Mouse (Mus musculus): ENCODE measurements around the gene Fam102b. TPM values are rescaled to one million over a fixed set of nuclear protein-coding genes. Genes with fewer than 3 reads are reported as not detected.

Fam102b gene
- polyA plus RNA-seq, 1 experiment, result 7.3 TPM

DNA sequence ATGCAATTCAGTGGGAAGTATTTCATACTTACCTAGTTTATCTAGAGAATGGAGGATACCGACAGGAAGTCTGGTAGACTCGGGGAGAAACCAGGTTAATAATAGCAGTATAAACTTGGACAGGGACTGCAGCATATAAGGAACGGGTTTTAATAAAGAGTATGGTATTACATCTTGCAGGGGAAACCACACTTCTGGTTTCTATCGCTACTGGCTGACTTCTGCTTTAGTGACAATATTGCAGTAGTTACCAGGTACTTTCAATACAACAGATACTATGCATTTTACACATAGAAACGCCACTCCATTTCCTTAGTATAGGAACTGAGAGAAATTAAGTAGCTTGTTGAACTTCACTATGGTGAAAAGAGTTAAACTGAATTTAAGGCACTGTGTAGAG, 19.2 kb downstream of the Fam102b start:
- Histone ChIP-seq H3K4me1 (ENCODE audit: control insufficient read depth, insufficient read depth, low read length) (no peaks in the 10 kb centered on the region), H3K4me3 (ENCODE audit: low read depth, low read length) (no peak overlapping the region), H3K9me3 (replicated peaks; ENCODE audit: control insufficient read depth, insufficient read depth, low read length, poor library complexity, severe bottlenecking) (peaks cover 6% of the 10 kb centered on the region; the same call in 1 of the 2 replicates), H3K36me3 (ENCODE audit: control insufficient read depth, insufficient read depth, low read length, poor library complexity, severe bottlenecking) (no peaks in the 10 kb centered on the region), H3K9ac (ENCODE audit: low read depth, poor library complexity, severe bottlenecking) (no peak overlapping the region), H3K27me3 (ENCODE audit: control insufficient read depth, insufficient read depth, low read length, poor library complexity, severe bottlenecking) (no peaks in the 10 kb centered on the region), H3K27ac (ENCODE audit: insufficient read depth, low read length) (no peak overlapping the region)
- TF ChIP-seq POLR2A (IDR thresholded peaks at IDR 0.05; ENCODE audit: insufficient read depth, low read length) (no peak), CTCF (IDR thresholded peaks at IDR 0.05; ENCODE audit: low read depth, low read length) (no peak), EP300 (IDR thresholded peaks at IDR 0.05; ENCODE audit: insufficient read depth, low read depth, low read length) (no peak)

GRCm38 (mm10) chr3:109005777-109006176, 21.6 kb downstream of the Fam102b start:
- TF ChIP-seq EP300 (IDR thresholded peaks at IDR 0.05; ENCODE audit: insufficient read depth, low read depth, low read length), result no peak
- TF ChIP-seq POLR2A (IDR thresholded peaks at IDR 0.05; ENCODE audit: insufficient read depth, low read length), result no peak
- TF ChIP-seq CTCF (IDR thresholded peaks at IDR 0.05; ENCODE audit: low read depth, low read length), result no peak
- H3K4me1 ChIP-seq (ENCODE audit: control insufficient read depth, insufficient read depth, low read length), result no peaks in the 10 kb centered on the region
- no peak overlapping the region for H3K27ac ChIP-seq (ENCODE audit: insufficient read depth, low read length)
- no peak overlapping the region for H3K9ac ChIP-seq (ENCODE audit: low read depth, poor library complexity, severe bottlenecking)
- H3K36me3 ChIP-seq (ENCODE audit: control insufficient read depth, insufficient read depth, low read length, poor library complexity, severe bottlenecking), result no peaks in the 10 kb centered on the region
- no peak overlapping the region for H3K4me3 ChIP-seq (ENCODE audit: low read depth, low read length)
- H3K27me3 ChIP-seq (ENCODE audit: control insufficient read depth, insufficient read depth, low read length, poor library complexity, severe bottlenecking), result no peaks in the 10 kb centered on the region
- H3K9me3 ChIP-seq (replicated peaks; ENCODE audit: control insufficient read depth, insufficient read depth, low read length, poor library complexity, severe bottlenecking), result peaks cover 6% of the 10 kb centered on the region; the same call in 1 of the 2 replicates

DNA sequence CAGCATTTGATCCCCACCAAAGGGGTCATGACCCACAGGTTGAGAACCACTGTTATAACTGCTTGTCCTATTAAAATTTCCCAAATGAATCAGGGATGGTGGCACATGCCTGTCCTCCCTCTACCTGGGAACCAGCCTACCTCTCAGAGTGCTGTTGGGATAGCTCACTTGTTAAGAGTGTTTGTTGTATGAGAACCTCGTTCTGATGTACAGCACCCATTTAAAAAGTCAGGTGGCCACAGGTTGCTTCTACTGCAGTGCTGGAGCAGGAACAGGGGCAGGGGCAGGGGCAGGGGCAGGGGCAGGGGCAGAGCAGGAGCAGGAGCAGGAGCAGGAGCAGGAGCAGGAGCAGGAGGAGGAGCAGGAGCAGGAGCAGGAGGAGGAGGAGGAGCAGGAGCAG, 28.2 kb downstream of the Fam102b start:
- Histone ChIP-seq H3K9ac (ENCODE audit: low read depth, poor library complexity, severe bottlenecking) (no peak overlapping the region), H3K4me1 (ENCODE audit: control insufficient read depth, insufficient read depth, low read length) (no peaks in the 10 kb centered on the region), H3K27ac (ENCODE audit: insufficient read depth, low read length) (no peak overlapping the region), H3K9me3 (replicated peaks; ENCODE audit: control insufficient read depth, insufficient read depth, low read length, poor library complexity, severe bottlenecking) (no peaks in the 10 kb centered on the region), H3K36me3 (ENCODE audit: control insufficient read depth, insufficient read depth, low read length, poor library complexity, severe bottlenecking) (no peaks in the 10 kb centered on the region), H3K27me3 (ENCODE audit: control insufficient read depth, insufficient read depth, low read length, poor library complexity, severe bottlenecking) (no peaks in the 10 kb centered on the region; the same call in 1 of the 2 replicates), H3K4me3 (ENCODE audit: low read depth, low read length) (no peak overlapping the region)
- TF ChIP-seq POLR2A (IDR thresholded peaks at IDR 0.05; ENCODE audit: insufficient read depth, low read length), result no peak
- no peak for TF ChIP-seq CTCF (IDR thresholded peaks at IDR 0.05; ENCODE audit: low read depth, low read length)
- no peak for TF ChIP-seq EP300 (IDR thresholded peaks at IDR 0.05; ENCODE audit: insufficient read depth, low read depth, low read length)

DNA sequence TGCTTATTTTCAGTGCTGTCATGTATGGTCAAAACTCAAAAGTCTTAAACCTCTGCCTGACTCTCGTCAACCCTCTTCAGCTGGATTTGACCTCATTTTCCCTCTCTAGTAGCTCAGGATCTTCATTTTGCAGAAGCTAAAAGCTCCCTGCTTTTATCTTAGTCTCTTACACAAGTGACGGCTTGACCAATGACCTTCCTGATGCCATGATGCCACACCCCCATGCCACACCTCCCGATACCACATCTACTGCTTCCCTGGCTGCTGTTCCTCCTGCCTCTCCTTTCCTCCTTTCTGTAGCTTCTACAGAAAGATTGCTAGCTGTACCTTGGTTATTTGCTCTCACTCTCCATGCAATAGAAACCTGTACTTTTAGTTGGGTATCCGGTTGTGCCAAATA, 29.6 kb downstream of the Fam102b start:
- no peaks in the 10 kb centered on the region for H3K4me1 ChIP-seq (ENCODE audit: control insufficient read depth, insufficient read depth, low read length)

GRCm38 (mm10) chr3:108997284-108997683, 30.1 kb downstream of the Fam102b start:
- H3K27me3 ChIP-seq (ENCODE audit: control insufficient read depth, insufficient read depth, low read length, poor library complexity, severe bottlenecking), result no peaks in the 10 kb centered on the region; the same call in 1 of the 2 replicates
- no peak overlapping the region for H3K4me3 ChIP-seq (ENCODE audit: low read depth, low read length)
- no peak overlapping the region for H3K9ac ChIP-seq (ENCODE audit: low read depth, poor library complexity, severe bottlenecking)
- H3K27ac ChIP-seq (ENCODE audit: insufficient read depth, low read length), result no peak overlapping the region
- H3K4me1 ChIP-seq (ENCODE audit: control insufficient read depth, insufficient read depth, low read length), result no peaks in the 10 kb centered on the region
- TF ChIP-seq CTCF (IDR thresholded peaks at IDR 0.05; ENCODE audit: low read depth, low read length) (no peak), EP300 (IDR thresholded peaks at IDR 0.05; ENCODE audit: insufficient read depth, low read depth, low read length) (no peak), POLR2A (IDR thresholded peaks at IDR 0.05; ENCODE audit: insufficient read depth, low read length) (no peak)
- H3K36me3 ChIP-seq (ENCODE audit: control insufficient read depth, insufficient read depth, low read length, poor library complexity, severe bottlenecking), result no peaks in the 10 kb centered on the region
- H3K9me3 ChIP-seq (replicated peaks; ENCODE audit: control insufficient read depth, insufficient read depth, low read length, poor library complexity, severe bottlenecking), result no peaks in the 10 kb centered on the region

More for the DNA sequence above, 29.6 kb downstream of the Fam102b start:
- Histone ChIP-seq H3K27me3 (ENCODE audit: control insufficient read depth, insufficient read depth, low read length, poor library complexity, severe bottlenecking) (no peaks in the 10 kb centered on the region; the same call in 1 of the 2 replicates), H3K27ac (ENCODE audit: insufficient read depth, low read length) (no peak overlapping the region), H3K36me3 (ENCODE audit: control insufficient read depth, insufficient read depth, low read length, poor library complexity, severe bottlenecking) (no peaks in the 10 kb centered on the region), H3K9me3 (replicated peaks; ENCODE audit: control insufficient read depth, insufficient read depth, low read length, poor library complexity, severe bottlenecking) (no peaks in the 10 kb centered on the region), H3K9ac (ENCODE audit: low read depth, poor library complexity, severe bottlenecking) (no peak overlapping the region), H3K4me3 (ENCODE audit: low read depth, low read length) (no peak overlapping the region)
- TF ChIP-seq POLR2A (IDR thresholded peaks at IDR 0.05; ENCODE audit: insufficient read depth, low read length) (no peak), EP300 (IDR thresholded peaks at IDR 0.05; ENCODE audit: insufficient read depth, low read depth, low read length) (no peak), CTCF (IDR thresholded peaks at IDR 0.05; ENCODE audit: low read depth, low read length) (no peak)

DNA sequence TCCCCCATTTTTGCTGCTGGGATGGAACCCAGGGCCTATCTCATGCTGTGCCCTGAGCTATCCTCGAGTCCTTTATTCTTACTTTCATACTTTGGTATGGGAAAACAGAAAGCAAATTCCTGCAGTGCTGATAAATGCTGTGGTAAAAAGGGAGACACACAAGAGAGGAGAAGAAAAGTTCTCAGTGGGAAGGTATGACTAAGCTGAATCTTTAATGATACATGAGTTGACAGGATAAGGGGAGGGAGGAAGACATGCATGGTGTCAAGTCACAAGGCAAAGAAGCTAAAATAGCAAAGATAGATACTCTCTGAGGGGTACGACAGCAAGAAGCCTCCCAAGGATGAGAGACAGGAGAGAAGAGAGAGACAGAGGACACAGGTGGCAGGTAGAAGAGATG, 32.0 kb downstream of the Fam102b start:
- TF ChIP-seq POLR2A (IDR thresholded peaks at IDR 0.05; ENCODE audit: insufficient read depth, low read length) (no peak), CTCF (IDR thresholded peaks at IDR 0.05; ENCODE audit: low read depth, low read length) (no peak), EP300 (IDR thresholded peaks at IDR 0.05; ENCODE audit: insufficient read depth, low read depth, low read length) (no peak)
- no peaks in the 10 kb centered on the region for H3K9me3 ChIP-seq (replicated peaks; ENCODE audit: control insufficient read depth, insufficient read depth, low read length, poor library complexity, severe bottlenecking)
- H3K4me3 ChIP-seq (ENCODE audit: low read depth, low read length), result no peak overlapping the region
- H3K4me1 ChIP-seq (ENCODE audit: control insufficient read depth, insufficient read depth, low read length), result no peaks in the 10 kb centered on the region
- H3K9ac ChIP-seq (ENCODE audit: low read depth, poor library complexity, severe bottlenecking), result no peak overlapping the region
- no peak overlapping the region for H3K27ac ChIP-seq (ENCODE audit: insufficient read depth, low read length)
- no peaks in the 10 kb centered on the region; the same call in 1 of the 2 replicates for H3K27me3 ChIP-seq (ENCODE audit: control insufficient read depth, insufficient read depth, low read length, poor library complexity, severe bottlenecking)
- no peaks in the 10 kb centered on the region for H3K36me3 ChIP-seq (ENCODE audit: control insufficient read depth, insufficient read depth, low read length, poor library complexity, severe bottlenecking)

Data from ES-Bruce4 (cell line).